Mouse (Mus musculus) embryonic facial prominence, embryonic 14.5 days (tissue): ENCODE data around the gene Dars. TPM values are rescaled to one million over a fixed set of nuclear protein-coding genes. Genes with fewer than 3 reads are reported as not detected.

Source experiments
- ATAC-seq: fragments of 200-750 bp; cut with Nextera tagmentation; 2 replicates; pipeline ENCODE4 v1.8.0; 2017; ENCODE audit warnings: low read depth, moderate number of reproducible peaks, moderate TSS enrichment
- DNase-seq: peaks from one replicate; pipeline ENCODE4 v3.0.0-alpha.2; 2015; ENCODE audit warnings: low spot score
- H3K27ac ChIP-seq: fragments of 300-500 bp; sonication (generic); replicated peaks from 2 replicates; pipeline ENCODE4 v1.5.1; 2014; ENCODE audit warnings: low read depth, mild to moderate bottlenecking, low read length, moderate library complexity
- H3K27me3 ChIP-seq: fragments of 300-500 bp; sonication (generic); replicated peaks from 2 replicates; pipeline ENCODE4 v1.6.1; 2014; ENCODE audit warnings: low read length; ENCODE audit not compliant: control insufficient read depth, insufficient read depth
- H3K36me3 ChIP-seq: fragments of 300-500 bp; sonication (generic); 2 replicates; pipeline ENCODE4 v1.6.1; 2014; ENCODE audit warnings: low read length, mixed read lengths; ENCODE audit not compliant: control insufficient read depth, insufficient read depth
- H3K4me1 ChIP-seq: fragments of 300-500 bp; sonication (generic); 2 replicates; pipeline ENCODE4 v1.6.1; 2014; ENCODE audit warnings: antibody characterized with exemption, low read length; ENCODE audit not compliant: control insufficient read depth, insufficient read depth
- H3K4me2 ChIP-seq: fragments of 300-500 bp; sonication (generic); 2 replicates; pipeline ENCODE4 v1.6.1; 2014; ENCODE audit warnings: low read depth, mild to moderate bottlenecking, low read length, moderate library complexity, mixed read lengths
- H3K4me3 ChIP-seq: fragments of 300-500 bp; sonication (generic); 2 replicates; pipeline ENCODE4 v1.5.1; 2014; ENCODE audit warnings: low read depth, mild to moderate bottlenecking, low read length
- H3K9ac ChIP-seq: fragments of 300-500 bp; sonication (generic); 2 replicates; pipeline ENCODE4 v1.6.1; 2014; ENCODE audit warnings: low read depth, mild to moderate bottlenecking, low read length, moderate library complexity, mixed read lengths
- H3K9me3 ChIP-seq: fragments of 300-500 bp; sonication (generic); 2 replicates; pipeline ENCODE4 v1.6.1; 2016; ENCODE audit warnings: low read length; ENCODE audit not compliant: control insufficient read depth
- WGBS: fragments of 180-500 bp; shearing (Covaris S2); extraction: QIAGEN DNeasy Blood & Tissue Kit; methylation state at CpG from one replicate; pipeline ENCODE4 v1.1.7; 2014; 5-methylcytosine and 5-hydroxymethylcytosine counted together
- polyA plus RNA-seq: library from polyadenylated mRNA; unstranded; fragments of >200 nt; fragmentation: Nextera tagmentation; extraction: Ambion mirVana; gene quantifications from 2 replicates; pipeline ENCODE4 v1.2.1, GENCODE M21; 2014

The Dars gene
- polyA plus RNA-seq, 1 experiment from 2014 or later = 97.8 TPM

DNA sequence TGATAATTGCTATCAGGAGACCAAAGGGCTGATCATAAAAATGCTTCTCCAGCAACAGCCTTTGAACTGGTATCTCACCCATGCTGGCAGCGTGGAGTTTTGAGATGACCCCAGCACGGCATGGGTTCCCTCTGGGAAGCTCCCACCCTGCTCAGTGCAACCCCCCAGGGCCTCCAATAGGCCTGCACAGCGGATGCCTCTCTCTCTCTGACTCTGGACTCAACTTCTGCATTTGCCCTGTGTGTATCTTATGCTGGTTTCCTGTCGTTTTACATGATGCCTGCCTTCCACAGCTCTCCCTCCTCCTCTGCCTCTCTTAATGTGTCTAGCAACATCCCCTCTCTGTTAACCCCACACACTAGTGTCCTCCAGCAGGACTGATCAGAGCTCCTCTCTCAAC is 102.5 kb downstream of the Dars start:
- Histone ChIP-seq H3K27ac (no peak overlapping the region), H3K9ac (no peak overlapping the region), H3K4me2 (no peak overlapping the region), H3K4me3 (no peak overlapping the region), H3K9me3 (no peaks in the 10 kb centered on the region), H3K27me3 (no peaks in the 10 kb centered on the region), H3K36me3 (no peaks in the 10 kb centered on the region), H3K4me1 (no peaks in the 10 kb centered on the region)
- 66% methylated on average over 4 of the region's 4 CpGs for WGBS
- DNase-seq (no peak), ATAC-seq (no peak)

Other genes starting within 250 kb of the Dars start
- gene Ubxn4, start 173.4 kb downstream of the Dars start, polyA plus RNA-seq = 66.8 and 67.8 TPM in 2 replicates
- gene Lct, start 89.0 kb downstream of the Dars start, polyA plus RNA-seq = 0.13 and 0.37 TPM in 2 replicates
- 185 and 216 TPM in 2 replicates for gene Mcm6, start 57.7 kb downstream of the Dars start, polyA plus RNA-seq
- 6.7 and 7.1 TPM in 2 replicates for gene Cxcr4, start 174.9 kb upstream of the Dars start, polyA plus RNA-seq